Mouse (Mus musculus) embryonic facial prominence, embryonic 10.5 days (tissue): ENCODE results near the gene Selenon. TPM values are rescaled to one million over a fixed set of nuclear protein-coding genes. Genes with fewer than 3 reads are reported as not detected.

ENCODE experiments used
- DNase-seq: peaks from one replicate; pipeline ENCODE4 v3.0.0-alpha.2; 2017; ENCODE audit warnings: low spot score
- H3K27ac ChIP-seq: fragments of 300-500 bp; sonication (generic); replicated peaks from 2 replicates; pipeline ENCODE4 v1.5.1; 2016; ENCODE audit warnings: mild to moderate bottlenecking
- H3K27me3 ChIP-seq: fragments of 300-500 bp; sonication (generic); replicated peaks from 2 replicates; pipeline ENCODE4 v1.6.1; 2016; ENCODE audit warnings: low read depth, mild to moderate bottlenecking; ENCODE audit not compliant: poor library complexity, severe bottlenecking
- H3K36me3 ChIP-seq: fragments of 300-500 bp; sonication (generic); replicated peaks from 2 replicates; pipeline ENCODE4 v1.6.1; 2016; ENCODE audit warnings: mild to moderate bottlenecking, moderate library complexity
- H3K4me1 ChIP-seq: fragments of 300-500 bp; sonication (generic); 2 replicates; pipeline ENCODE4 v1.6.1; 2016
- H3K4me3 ChIP-seq: fragments of 300-500 bp; sonication (generic); 2 replicates; pipeline ENCODE4 v1.5.1; 2016; ENCODE audit warnings: mild to moderate bottlenecking, moderate library complexity
- H3K9me3 ChIP-seq: fragments of 300-500 bp; sonication (generic); 2 replicates; pipeline ENCODE4 v1.6.1; 2016; ENCODE audit warnings: mild to moderate bottlenecking
- WGBS: fragments of 180-500 bp; shearing (Covaris S2); methylation state at CpG from one replicate; pipeline ENCODE4 v1.1.7; 2016; 5-methylcytosine and 5-hydroxymethylcytosine counted together
- polyA plus RNA-seq: library from polyadenylated mRNA; unstranded; fragments of >200 nt; fragmentation: Nextera tagmentation; extraction: Ambion mirVana; gene quantifications from 2 replicates; pipeline ENCODE4 v1.2.1, GENCODE M21; 2016

Gene Selenon
- polyA plus RNA-seq, 1 experiment from 2014 or later, result 9.5 TPM

DNA sequence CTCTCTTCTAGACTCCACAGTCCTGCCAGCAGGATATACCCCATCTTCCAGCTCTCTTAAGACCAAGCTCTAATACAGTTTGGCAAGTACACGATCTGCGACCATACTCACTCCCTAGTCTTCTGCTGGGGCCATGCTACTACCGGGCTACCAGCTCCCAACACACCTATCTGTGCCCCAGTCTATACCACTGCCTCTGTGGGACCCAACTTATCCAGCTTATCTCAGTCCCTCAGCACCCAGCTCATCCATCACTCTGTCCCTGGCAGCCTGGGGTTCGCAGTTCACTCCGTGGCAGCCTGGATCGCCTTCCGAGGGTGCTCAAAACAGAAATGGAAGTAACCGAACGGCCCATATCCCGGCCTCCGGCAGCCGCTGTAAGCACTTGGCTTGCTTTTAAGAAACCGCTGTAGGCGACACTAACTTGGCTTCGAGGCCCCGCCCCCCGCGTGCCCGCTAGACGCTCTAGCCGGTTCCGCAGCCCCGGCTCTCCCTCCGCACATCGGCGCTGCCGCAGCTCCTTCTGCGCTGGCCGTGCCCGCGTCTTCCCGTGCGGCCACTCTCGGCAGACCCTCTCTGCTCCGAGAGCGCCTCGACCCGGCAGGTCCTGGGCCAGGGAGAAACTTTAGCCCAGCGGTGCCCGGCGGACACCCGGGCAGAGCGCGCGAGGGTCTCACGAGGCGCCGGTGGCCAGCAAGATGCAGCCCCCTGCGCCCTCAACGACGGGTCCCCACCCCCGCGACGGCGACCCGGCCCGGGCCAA is 17.7 kb downstream of the Selenon start:
- 1% methylated on average over 57 of the region's 57 CpGs for WGBS
- DNase-seq, result peak; percentile 78

DNA sequence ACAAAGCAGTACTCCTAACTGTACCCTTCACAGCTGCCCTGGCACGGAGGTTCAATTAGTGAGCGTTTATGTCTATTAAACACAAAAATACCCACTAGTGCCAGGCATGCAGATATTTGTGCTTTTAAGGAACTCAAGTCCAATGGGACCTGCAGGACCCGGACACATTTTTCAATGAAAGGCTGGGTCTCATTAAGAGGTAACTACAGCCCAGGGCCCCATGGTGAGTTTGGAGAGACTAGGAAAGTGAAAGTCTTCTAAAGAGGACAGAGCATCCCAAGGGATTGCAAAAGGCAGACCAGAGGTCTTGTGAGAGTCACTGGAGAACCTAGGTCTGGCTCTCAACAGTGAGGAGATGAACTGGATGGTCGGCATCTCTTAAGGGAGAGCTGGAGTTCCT is 18.5 kb downstream of the Selenon start:
- H3K36me3 ChIP-seq, result peaks cover 37% of the 10 kb centered on the region
- peaks cover 25% of the 10 kb centered on the region for H3K4me1 ChIP-seq
- no peaks in the 10 kb centered on the region for H3K9me3 ChIP-seq
- H3K27ac ChIP-seq, result no peak overlapping the region
- DNase-seq, result no peak
- peak overlapping the region; percentile 94 for H3K4me3 ChIP-seq
- 89% methylated on average over 4 of the region's 4 CpGs for WGBS
- H3K27me3 ChIP-seq, result no peaks in the 10 kb centered on the region

More for the DNA sequence above, 17.7 kb downstream of the Selenon start:
- Histone ChIP-seq H3K36me3 (peaks cover 37% of the 10 kb centered on the region), H3K4me1 (peaks cover 25% of the 10 kb centered on the region), H3K4me3 (peak overlapping the region; percentile 94), H3K27ac (peak overlapping the region; percentile 87), H3K9me3 (no peaks in the 10 kb centered on the region), H3K27me3 (no peaks in the 10 kb centered on the region)

DNA sequence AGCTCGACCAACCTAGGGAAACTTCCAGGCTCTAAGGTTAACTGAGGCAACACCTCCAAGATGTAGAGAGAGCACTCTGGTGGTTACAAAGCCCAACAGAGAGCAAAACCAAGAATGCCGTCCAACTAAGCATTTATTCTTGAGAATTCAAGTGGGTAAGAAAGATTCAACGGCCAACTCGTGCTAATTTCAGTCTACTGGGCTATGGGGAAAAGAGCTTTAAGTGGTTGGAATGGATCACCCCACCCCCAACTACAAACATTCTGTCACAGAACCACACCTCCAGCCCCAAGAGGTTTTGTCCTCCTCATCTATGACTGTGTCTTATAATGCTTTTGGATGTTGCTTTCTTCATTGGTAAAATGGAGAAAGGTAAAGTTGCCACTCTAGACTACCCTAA is 19.0 kb downstream of the Selenon start:
- H3K4me3 ChIP-seq, result no peak overlapping the region
- no peaks in the 10 kb centered on the region for H3K27me3 ChIP-seq
- H3K9me3 ChIP-seq, result no peaks in the 10 kb centered on the region
- no peak overlapping the region for H3K27ac ChIP-seq
- DNase-seq, result no peak
- WGBS, result 83% methylated on average over 4 of the region's 4 CpGs
- H3K36me3 ChIP-seq, result peaks cover 38% of the 10 kb centered on the region
- peaks cover 25% of the 10 kb centered on the region for H3K4me1 ChIP-seq

DNA sequence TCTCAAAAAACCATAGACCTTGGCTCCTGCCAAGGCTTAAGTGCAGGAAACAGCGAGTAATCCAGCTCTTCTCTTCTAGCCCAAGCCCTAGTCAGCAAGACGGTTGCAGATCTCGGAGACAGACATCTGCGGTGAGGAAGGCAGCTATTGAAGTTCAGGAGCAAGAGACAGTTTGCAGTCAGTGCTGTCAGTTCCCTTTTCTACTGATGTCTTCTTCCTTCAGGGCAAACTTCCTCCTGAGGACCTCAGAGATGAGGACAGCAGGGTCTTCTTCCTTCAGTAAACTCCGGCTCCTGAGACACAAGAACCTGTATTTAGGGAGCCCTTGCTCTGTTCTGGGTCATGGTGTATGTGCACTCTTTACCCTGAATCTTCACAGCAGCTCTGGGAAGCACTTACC is 25.7 kb downstream of the Selenon start:
- H3K4me1 ChIP-seq, result no peaks in the 10 kb centered on the region; the same call in 1 of the 2 replicates
- H3K27ac ChIP-seq, result no peak overlapping the region
- peaks cover 99% of the 10 kb centered on the region for H3K36me3 ChIP-seq
- H3K4me3 ChIP-seq, result no peak overlapping the region
- no peaks in the 10 kb centered on the region for H3K9me3 ChIP-seq
- 84% methylated on average over 5 of the region's 5 CpGs for WGBS
- DNase-seq, result no peak
- H3K27me3 ChIP-seq, result no peaks in the 10 kb centered on the region

DNA sequence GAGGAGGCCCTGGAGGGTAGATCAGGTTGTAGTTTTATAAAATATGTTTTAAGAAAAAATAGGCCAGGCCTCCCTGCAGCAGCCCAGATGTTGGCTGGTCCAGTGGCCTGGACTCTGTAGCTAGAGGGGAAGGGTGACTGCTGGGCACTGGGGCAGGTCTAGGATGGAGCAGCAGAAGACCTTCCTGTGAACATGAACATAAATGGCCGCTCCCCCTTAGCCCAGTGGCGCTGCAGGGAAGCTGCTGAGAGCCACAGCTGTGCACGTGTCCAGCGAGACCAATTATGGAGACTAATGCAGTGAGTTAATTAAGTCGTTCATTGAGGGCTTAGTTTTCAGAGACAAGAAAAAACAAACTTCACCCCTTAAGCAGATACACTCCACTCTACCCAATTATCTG is 26.2 kb downstream of the Selenon start:
- no peaks in the 10 kb centered on the region for H3K27me3 ChIP-seq
- H3K4me3 ChIP-seq, result no peak overlapping the region
- WGBS, result 68% methylated on average over 5 of the region's 5 CpGs
- no peaks in the 10 kb centered on the region; the same call in 1 of the 2 replicates for H3K4me1 ChIP-seq
- H3K36me3 ChIP-seq, result peaks cover 99% of the 10 kb centered on the region
- DNase-seq, result no peak
- no peak overlapping the region for H3K27ac ChIP-seq
- no peaks in the 10 kb centered on the region for H3K9me3 ChIP-seq

DNA sequence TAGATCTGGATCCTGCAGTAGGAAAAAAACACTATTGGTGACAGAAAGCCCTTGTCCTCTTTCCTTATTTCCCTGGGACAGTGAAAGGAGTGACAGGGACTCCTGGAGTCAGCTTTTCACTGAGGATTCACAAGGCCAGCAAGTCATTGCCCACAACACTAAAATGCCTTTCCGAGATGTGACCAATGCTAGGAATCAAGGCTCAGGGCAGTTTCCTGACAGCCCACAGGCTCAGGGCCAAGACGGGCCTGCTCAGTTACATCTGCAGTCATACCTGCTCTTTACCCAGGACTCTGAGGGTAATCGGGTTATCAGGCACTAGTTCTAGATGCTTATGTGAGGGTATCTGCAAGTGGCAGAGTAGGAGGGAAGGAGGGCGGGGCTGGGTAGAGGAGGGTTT is 28.5 kb downstream of the Selenon start:
- no peak for DNase-seq
- H3K4me1 ChIP-seq, result no peaks in the 10 kb centered on the region; the same call in 1 of the 2 replicates
- no peaks in the 10 kb centered on the region for H3K27me3 ChIP-seq
- no peak overlapping the region for H3K4me3 ChIP-seq
- 86% methylated on average over 4 of the region's 4 CpGs for WGBS
- no peak overlapping the region for H3K27ac ChIP-seq
- H3K9me3 ChIP-seq, result no peaks in the 10 kb centered on the region
- H3K36me3 ChIP-seq, result peaks cover 92% of the 10 kb centered on the region

DNA sequence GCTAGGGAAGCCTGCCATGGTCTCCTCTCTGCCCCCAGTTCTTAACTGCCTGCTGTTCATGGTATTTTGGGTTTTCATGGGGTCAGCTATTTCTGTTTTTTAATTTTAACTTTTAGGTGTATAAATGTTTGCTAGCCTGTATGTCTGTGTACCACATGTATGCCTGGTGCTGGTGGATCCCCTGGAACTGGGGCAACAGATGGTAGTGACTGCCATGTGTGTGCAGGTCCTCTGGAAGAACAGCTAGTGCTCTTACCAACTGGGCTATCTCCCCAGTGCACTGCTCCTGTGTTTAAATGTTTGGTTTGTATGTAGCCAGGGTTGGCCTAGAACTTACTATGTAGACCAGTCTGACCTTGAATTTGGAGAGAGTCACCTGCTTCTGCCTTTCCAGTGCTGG is 32.7 kb downstream of the Selenon start:
- no peak overlapping the region for H3K27ac ChIP-seq
- no peak for DNase-seq
- H3K4me3 ChIP-seq, result no peak overlapping the region
- H3K27me3 ChIP-seq, result no peaks in the 10 kb centered on the region
- H3K9me3 ChIP-seq, result no peaks in the 10 kb centered on the region
- H3K36me3 ChIP-seq, result peaks cover 73% of the 10 kb centered on the region
- H3K4me1 ChIP-seq, result peaks cover 10% of the 10 kb centered on the region

DNA sequence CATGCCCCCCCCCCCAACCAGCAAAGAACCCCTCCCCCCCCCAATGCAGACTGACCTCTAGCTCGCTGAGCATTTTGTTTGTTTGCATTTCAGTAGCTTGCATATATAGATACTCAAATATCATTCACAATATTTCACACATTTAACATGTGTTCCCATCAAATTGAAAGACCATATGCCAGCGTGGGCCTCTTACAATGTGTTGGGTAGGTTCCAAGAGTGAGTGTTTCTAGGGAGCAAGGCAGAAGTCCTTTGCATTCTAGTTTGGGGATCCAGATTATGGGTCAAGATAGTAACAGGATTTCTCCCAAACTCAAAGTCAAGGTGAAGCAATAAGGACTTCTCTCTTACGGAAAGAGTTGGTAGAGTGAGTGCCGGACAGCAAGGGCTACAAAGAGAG is 33.4 kb downstream of the Selenon start:
- 97% methylated on average over 4 of the region's 4 CpGs for WGBS
- H3K4me3 ChIP-seq, result no peak overlapping the region
- peaks cover 17% of the 10 kb centered on the region for H3K4me1 ChIP-seq
- H3K27me3 ChIP-seq, result no peaks in the 10 kb centered on the region
- DNase-seq, result no peak
- no peak overlapping the region for H3K27ac ChIP-seq
- peaks cover 72% of the 10 kb centered on the region for H3K36me3 ChIP-seq
- H3K9me3 ChIP-seq, result no peaks in the 10 kb centered on the region

DNA sequence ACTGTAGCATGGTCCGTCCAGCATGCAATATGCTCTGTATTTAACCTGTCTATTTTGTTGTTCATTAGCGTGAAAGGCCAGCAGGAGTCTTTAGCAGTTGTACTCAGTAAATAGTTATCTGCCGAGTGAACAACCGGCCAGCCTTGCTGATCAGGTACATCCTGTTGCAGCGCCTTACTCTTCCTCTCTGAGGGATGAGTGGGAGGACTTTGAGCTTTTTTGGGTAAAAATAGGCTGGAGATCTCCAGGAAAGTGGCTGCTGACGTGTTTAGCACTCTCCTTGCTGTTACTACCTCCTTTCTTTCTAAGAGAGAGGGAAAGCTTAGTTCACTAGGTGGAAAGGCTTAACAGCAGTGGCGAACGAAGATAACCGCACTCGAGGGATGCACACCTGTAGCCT is 34.2 kb downstream of the Selenon start:
- Histone ChIP-seq H3K9me3 (no peaks in the 10 kb centered on the region), H3K4me3 (no peak overlapping the region), H3K4me1 (peaks cover 24% of the 10 kb centered on the region), H3K36me3 (peaks cover 64% of the 10 kb centered on the region), H3K27me3 (no peaks in the 10 kb centered on the region), H3K27ac (no peak overlapping the region)
- no peak for DNase-seq
- WGBS, result 92% methylated on average over 10 of the region's 10 CpGs

DNA sequence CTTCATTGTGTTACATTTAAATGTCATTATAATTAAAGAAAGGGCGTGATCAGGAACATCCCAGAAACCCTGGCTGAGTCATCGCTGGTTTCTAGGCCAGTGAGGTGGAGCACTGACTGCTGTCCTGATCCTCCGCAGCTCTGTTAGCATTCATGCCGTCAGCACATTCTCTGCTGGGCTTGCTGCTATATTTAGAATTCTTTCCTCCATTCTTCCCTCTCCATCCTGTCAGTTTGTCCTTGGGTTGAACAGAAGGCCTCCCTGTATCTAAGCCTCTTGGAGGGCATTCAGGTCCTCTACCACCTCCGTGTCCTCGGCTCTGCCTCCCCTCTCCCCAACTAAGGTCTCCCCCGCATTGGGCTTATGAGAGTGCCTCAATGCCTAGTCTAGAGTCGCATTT is 35.0 kb downstream of the Selenon start:
- H3K36me3 ChIP-seq, result peaks cover 57% of the 10 kb centered on the region
- no peaks in the 10 kb centered on the region for H3K9me3 ChIP-seq
- DNase-seq, result no peak
- WGBS, result 86% methylated on average over 8 of the region's 8 CpGs
- peaks cover 28% of the 10 kb centered on the region for H3K4me1 ChIP-seq
- no peak overlapping the region for H3K27ac ChIP-seq
- H3K27me3 ChIP-seq, result no peaks in the 10 kb centered on the region
- no peak overlapping the region for H3K4me3 ChIP-seq

DNA sequence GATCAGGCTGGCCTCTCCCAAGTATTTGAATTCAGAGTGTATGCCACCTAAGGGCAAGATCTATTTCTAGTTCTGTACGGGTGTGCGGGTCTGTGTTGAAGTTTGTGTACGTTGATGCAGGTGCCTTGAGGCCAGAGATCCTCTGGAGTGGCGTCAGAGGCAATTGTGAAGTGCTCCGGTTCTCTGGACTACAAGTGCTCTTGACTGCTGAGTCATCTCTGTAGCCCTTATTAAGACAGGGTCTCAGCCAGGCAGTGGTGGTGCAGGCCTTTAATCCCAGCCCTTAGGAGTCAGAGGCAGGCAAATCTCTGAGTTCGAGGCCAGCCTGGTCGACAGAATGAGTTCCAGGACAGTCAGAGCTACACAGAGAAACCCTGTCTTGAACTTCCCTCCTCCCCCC is 36.4 kb downstream of the Selenon start:
- no peak overlapping the region for H3K4me3 ChIP-seq
- H3K27ac ChIP-seq, result no peak overlapping the region
- WGBS, result 77% methylated on average over 7 of the region's 7 CpGs
- H3K4me1 ChIP-seq, result peaks cover 38% of the 10 kb centered on the region
- peaks cover 44% of the 10 kb centered on the region for H3K36me3 ChIP-seq
- H3K27me3 ChIP-seq, result no peaks in the 10 kb centered on the region
- DNase-seq, result no peak
- H3K9me3 ChIP-seq, result no peaks in the 10 kb centered on the region

DNA sequence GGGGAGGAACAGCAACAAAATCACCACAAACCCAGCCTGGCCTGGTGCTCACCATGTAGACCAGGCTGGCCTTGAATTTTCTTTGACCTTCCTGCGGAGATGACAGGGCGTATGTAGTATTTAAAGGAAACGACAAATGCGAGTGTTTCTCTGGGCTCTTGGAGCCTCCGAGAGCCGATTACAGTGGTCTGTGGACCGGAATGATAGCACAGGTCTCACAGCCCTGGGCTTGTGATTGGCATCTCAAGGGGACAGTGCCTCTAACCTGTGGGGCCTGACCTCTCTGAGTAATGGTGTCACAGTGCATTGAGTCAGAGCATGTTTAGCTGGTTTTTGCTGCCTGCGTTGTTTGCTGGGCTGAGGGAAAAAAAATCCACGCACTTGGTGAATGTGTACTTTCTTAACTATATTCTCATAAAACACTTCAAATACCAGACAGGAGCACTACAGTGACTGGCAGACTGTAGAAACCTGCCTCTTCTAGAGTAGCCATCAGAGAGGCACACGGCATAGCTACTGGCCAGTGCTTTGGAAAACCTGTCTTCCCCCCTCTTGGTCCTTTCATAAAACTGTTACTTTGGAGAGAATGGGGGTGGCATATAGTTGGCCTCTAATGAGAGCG is 37.5 kb downstream of the Selenon start:
- no peak for DNase-seq
- Histone ChIP-seq H3K27ac (no peak overlapping the region), H3K4me1 (peaks cover 41% of the 10 kb centered on the region), H3K9me3 (no peaks in the 10 kb centered on the region), H3K36me3 (peaks cover 32% of the 10 kb centered on the region), H3K27me3 (no peaks in the 10 kb centered on the region), H3K4me3 (no peak overlapping the region)
- WGBS, result 90% methylated on average over 11 of the region's 11 CpGs

DNA sequence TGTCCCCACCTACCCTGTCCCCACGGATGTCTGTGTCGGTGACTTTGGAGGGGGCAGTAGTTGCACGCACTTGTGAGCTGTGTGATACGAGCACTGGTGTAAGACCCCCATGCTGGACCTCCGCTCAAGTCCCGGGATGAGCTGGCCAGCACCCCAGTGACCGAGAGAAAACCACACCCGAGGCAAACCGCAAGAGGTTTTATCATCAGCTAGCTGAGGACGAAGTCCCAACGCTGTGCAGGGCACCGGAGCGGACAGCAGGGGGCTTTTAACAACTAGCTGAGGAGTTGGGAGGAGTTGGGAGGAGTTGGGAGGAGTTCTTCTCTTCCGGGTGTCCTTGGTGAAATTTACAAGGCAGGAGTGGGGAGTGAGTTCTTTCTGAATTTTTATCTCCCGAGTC is 39.2 kb downstream of the Selenon start:
- Histone ChIP-seq H3K36me3 (peaks cover 25% of the 10 kb centered on the region), H3K27ac (peak overlapping the region; percentile 15; the same call in 1 of the 2 replicates), H3K9me3 (no peaks in the 10 kb centered on the region), H3K27me3 (no peaks in the 10 kb centered on the region), H3K4me3 (peak overlapping the region; percentile 70), H3K4me1 (peaks cover 41% of the 10 kb centered on the region)
- 35% methylated on average over 15 of the region's 15 CpGs for WGBS
- DNase-seq, result peak; percentile 74
